Comparison of ENCODE assay signal across 8 mouse cellular contexts in the genomic region with DNA sequence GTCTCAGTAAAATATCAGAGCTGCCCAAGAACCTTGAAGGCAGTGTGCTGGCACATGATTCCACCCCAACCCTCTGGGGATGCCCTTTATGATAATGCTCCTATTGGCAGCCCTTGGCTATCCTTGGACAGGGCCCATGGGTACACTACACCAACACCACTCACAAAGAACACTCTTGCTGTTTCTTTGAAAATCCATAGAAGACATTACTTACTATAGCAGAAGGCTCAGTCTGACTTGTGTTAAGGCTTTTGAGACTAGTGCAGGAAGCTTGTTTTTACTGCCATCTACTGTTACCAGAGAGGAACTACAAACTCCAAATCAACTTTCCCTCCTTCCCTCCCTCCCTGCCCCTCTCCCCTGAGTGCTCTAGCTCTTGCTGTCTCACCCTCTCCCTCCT.
DNase-seq lines count a peak whose midpoint lies in the region; ATAC-seq lines count a peak whose summit lies in the region.

No protein-coding gene starts in this region.

- no peak for ATAC-seq in CD4-positive, CD25-positive, alpha-beta regulatory T cell, adult 4 months

- DNase-seq in CD4-positive, CD25-positive, alpha-beta regulatory T cell, adult 2 months (ENCODE audit: low read depth, low spot score), result peak; percentile 53
- peak; percentile 6 for DNase-seq in lung, postnatal 36 days
- no peak for DNase-seq in lung, postnatal 14 days
- DNase-seq in fibroblast of lung, adult 2 months (ENCODE audit: low read depth), result peak; percentile 13
- DNase-seq in kidney, postnatal 14 days, result peak; percentile 8
- peak; percentile 30 for DNase-seq in retina, adult 2 months (ENCODE audit: low read depth, low spot score)
- no peak for DNase-seq in spleen, adult 18-20 months

Comparison
In these comparisons a context has a peak if more than half of its experiments do, and no peak if none do; other contexts are left out.
1. DNase-seq: peak in CD4-positive, CD25-positive, alpha-beta regulatory T cell, adult 2 months (single experiment), lung, postnatal 36 days (single experiment), fibroblast of lung, adult 2 months (single experiment), kidney, postnatal 14 days (single experiment) and retina, adult 2 months (single experiment); none in lung, postnatal 14 days (single experiment) and spleen, adult 18-20 months (0 of 2).